Mouse (Mus musculus) heart, adult 8-10 months (tissue): Measurements from ENCODE around the gene Aprt. TPM values are rescaled to one million over a fixed set of nuclear protein-coding genes. Genes with fewer than 3 reads are reported as not detected.

ENCODE experiments used
- DNase-seq: peaks from one replicate; pipeline ENCODE4 v3.0.0; 2022; ENCODE audit warnings: low spot score
- microRNA-seq: library from miRNA; unstranded; fragments of <30 nt; microRNA quantifications from one replicate; pipeline ENCODE4 v1.2.0, GENCODE M21; 2022
- total RNA-seq, 4 experiments: library from RNA; stranded (reverse); gene quantifications; 2 replicates each; pipeline ENCODE4 v1.2.4; 2022

The Aprt gene
- total RNA-seq, 4 experiments from 2014 or later = 39.5 to 50.6 (median 44.3) TPM

- no peak for DNase-seq
Measured at GRCm38 (mm10) chr8:122537033-122537432, 39.7 kb downstream of the Aprt start.

GRCm38 (mm10) chr8:122531312-122531711 is 45.4 kb downstream of the Aprt start:
- DNase-seq = no peak

- DNase-seq = no peak
Measured at GRCm38 (mm10) chr8:122529159-122529558, 47.5 kb downstream of the Aprt start.

- no peak for DNase-seq
Measured at GRCm38 (mm10) chr8:122527937-122528336, 48.8 kb downstream of the Aprt start.

GRCm38 (mm10) chr8:122526526-122527170 is 50.1 kb downstream of the Aprt start:
- DNase-seq = no peak

- DNase-seq = no peak
Measured at GRCm38 (mm10) chr8:122526084-122526483, 50.6 kb downstream of the Aprt start.

- DNase-seq = no peak
Measured at GRCm38 (mm10) chr8:122525004-122525403, 51.7 kb downstream of the Aprt start.

Small RNA genes lying within 50 kb of the gene (microRNA-seq; reads per million reads assigned to microRNA genes)
- not detected for gene Mir6396

Other genes with a start within 250 kb of the Aprt start
- gene Trhr2, start 216.2 kb downstream of the Aprt start, total RNA-seq = not detected
- gene Zc3h18, start 200.3 kb downstream of the Aprt start, total RNA-seq = 10 to 100 TPM; 21.2 to 24.0 (median 22.4) TPM
- gene Il17c, start 154.9 kb downstream of the Aprt start, total RNA-seq = not detected
- gene Cyba, start 144.0 kb downstream of the Aprt start, total RNA-seq = 10 to 100 TPM; 39.2 to 50.2 (median 44.5) TPM
- gene Mvd, start 133.5 kb downstream of the Aprt start, total RNA-seq = 1 to 10 TPM; 3.9 to 5.6 (median 4.9) TPM
- gene Snai3, start 116.2 kb downstream of the Aprt start, total RNA-seq = 10 to 100 TPM in 2 of 4 experiments, 1 to 10 TPM in 2; 2.7 to 14.4 (median 8.2) TPM
- 10 to 100 TPM; 38.4 to 68.1 (median 57.1) TPM for gene Rnf166, start 100.8 kb downstream of the Aprt start, total RNA-seq
- gene Ctu2, start 100.8 kb downstream of the Aprt start, total RNA-seq = 10 to 100 TPM in 1 of 4 experiments, 1 to 10 TPM in 3; 5.0 to 12.4 (median 7.7) TPM
- gene Piezo1, start 25.6 kb downstream of the Aprt start, total RNA-seq = 10 to 100 TPM; 13.2 to 17.4 (median 13.7) TPM
- gene Cdt1, start 8.9 kb downstream of the Aprt start, total RNA-seq = 1 to 10 TPM; 1.9 to 2.4 (median 2.2) TPM
- gene Galns, start 34.6 kb upstream of the Aprt start, total RNA-seq = 1 to 10 TPM; 3.5 to 5.2 (median 4.4) TPM
- gene Trappc2l, start 34.7 kb upstream of the Aprt start, total RNA-seq = 10 to 100 TPM; 62.8 to 66.2 (median 63.3) TPM
- gene Pabpn1l, start 45.8 kb upstream of the Aprt start, total RNA-seq = under 1 TPM in 2 of 4 experiments, not detected in 2; 0.24 to 0.57 TPM
- 10 to 100 TPM; 15.1 to 22.1 (median 18.2) TPM for gene Cbfa2t3, start 122.2 kb upstream of the Aprt start, total RNA-seq
- 10 to 100 TPM; 35.2 to 36.2 (median 35.3) TPM for gene Acsf3, start 198.6 kb upstream of the Aprt start, total RNA-seq